Mouse (Mus musculus): ENCODE results near the gene Ephx4. TPM values are rescaled to one million over a fixed set of nuclear protein-coding genes. Genes with fewer than 3 reads are reported as not detected.

Ephx4 gene
- polyA plus RNA-seq, 1 experiment = 1.7 TPM

DNA sequence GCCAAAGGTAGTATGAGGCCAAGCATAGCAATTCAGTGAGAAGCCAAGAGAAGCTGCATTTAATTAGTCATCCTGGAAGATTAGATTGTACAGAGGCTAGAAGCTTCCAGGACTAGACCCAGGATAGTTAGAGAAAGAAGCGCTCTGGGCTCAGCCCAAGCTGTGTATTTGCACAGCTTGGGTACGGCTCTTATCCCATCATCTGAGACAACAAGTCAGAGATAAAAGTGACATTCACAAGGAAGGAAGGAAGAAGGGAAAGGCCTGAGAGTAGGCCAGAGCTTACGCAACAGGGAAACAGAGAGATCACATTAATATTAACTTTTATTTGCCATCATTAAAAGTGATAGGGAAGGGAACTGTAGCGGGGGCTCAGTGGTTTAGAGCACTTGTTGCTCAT, 45.4 kb downstream of the Ephx4 start:
- Histone ChIP-seq H3K9me3 (replicated peaks; ENCODE audit: control insufficient read depth, insufficient read depth, low read length, poor library complexity, severe bottlenecking) (no peaks in the 10 kb centered on the region), H3K4me3 (ENCODE audit: low read depth, low read length) (no peak overlapping the region), H3K4me1 (ENCODE audit: control insufficient read depth, insufficient read depth, low read length) (no peaks in the 10 kb centered on the region), H3K27me3 (ENCODE audit: control insufficient read depth, insufficient read depth, low read length, poor library complexity, severe bottlenecking) (no peaks in the 10 kb centered on the region), H3K27ac (ENCODE audit: insufficient read depth, low read length) (no peak overlapping the region), H3K36me3 (ENCODE audit: control insufficient read depth, insufficient read depth, low read length, poor library complexity, severe bottlenecking) (no peaks in the 10 kb centered on the region), H3K9ac (ENCODE audit: low read depth, poor library complexity, severe bottlenecking) (no peak overlapping the region)
- TF ChIP-seq CTCF (IDR thresholded peaks at IDR 0.05; ENCODE audit: low read depth, low read length) (no peak), EP300 (IDR thresholded peaks at IDR 0.05; ENCODE audit: insufficient read depth, low read depth, low read length) (no peak), POLR2A (IDR thresholded peaks at IDR 0.05; ENCODE audit: insufficient read depth, low read length) (no peak)

DNA sequence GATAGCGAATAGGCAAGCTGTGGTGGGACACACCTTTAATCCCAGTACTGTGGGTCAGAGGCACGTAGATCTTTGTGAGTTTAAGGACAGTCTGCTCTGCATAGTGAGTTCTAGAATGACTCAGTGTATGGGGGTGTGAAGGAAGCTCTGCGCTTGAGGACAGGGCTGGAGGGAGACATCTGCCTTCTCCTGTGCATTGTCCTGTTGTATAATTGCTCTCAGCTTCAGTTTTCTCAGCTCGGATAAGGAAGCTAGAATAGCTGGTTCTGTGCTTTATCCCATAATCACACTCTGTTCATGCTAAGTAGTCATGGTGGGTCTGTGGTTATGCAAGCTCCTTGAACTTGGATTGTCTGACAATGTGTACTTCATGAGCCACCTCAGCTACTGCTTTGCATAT, 46.2 kb downstream of the Ephx4 start:
- Histone ChIP-seq H3K27ac (ENCODE audit: insufficient read depth, low read length) (no peak overlapping the region), H3K4me1 (ENCODE audit: control insufficient read depth, insufficient read depth, low read length) (no peaks in the 10 kb centered on the region), H3K4me3 (ENCODE audit: low read depth, low read length) (no peak overlapping the region), H3K9me3 (replicated peaks; ENCODE audit: control insufficient read depth, insufficient read depth, low read length, poor library complexity, severe bottlenecking) (no peaks in the 10 kb centered on the region), H3K36me3 (ENCODE audit: control insufficient read depth, insufficient read depth, low read length, poor library complexity, severe bottlenecking) (no peaks in the 10 kb centered on the region), H3K9ac (ENCODE audit: low read depth, poor library complexity, severe bottlenecking) (no peak overlapping the region), H3K27me3 (ENCODE audit: control insufficient read depth, insufficient read depth, low read length, poor library complexity, severe bottlenecking) (no peaks in the 10 kb centered on the region)
- no peak for TF ChIP-seq POLR2A (IDR thresholded peaks at IDR 0.05; ENCODE audit: insufficient read depth, low read length)
- TF ChIP-seq EP300 (IDR thresholded peaks at IDR 0.05; ENCODE audit: insufficient read depth, low read depth, low read length) = no peak
- TF ChIP-seq CTCF (IDR thresholded peaks at IDR 0.05; ENCODE audit: low read depth, low read length) = no peak

GRCm38 (mm10) chr5:107449620-107450019, 47.1 kb downstream of the Ephx4 start:
- no peak overlapping the region for H3K4me3 ChIP-seq (ENCODE audit: low read depth, low read length)
- TF ChIP-seq EP300 (IDR thresholded peaks at IDR 0.05; ENCODE audit: insufficient read depth, low read depth, low read length) (no peak), CTCF (IDR thresholded peaks at IDR 0.05; ENCODE audit: low read depth, low read length) (no peak), POLR2A (IDR thresholded peaks at IDR 0.05; ENCODE audit: insufficient read depth, low read length) (no peak)
- no peaks in the 10 kb centered on the region for H3K4me1 ChIP-seq (ENCODE audit: control insufficient read depth, insufficient read depth, low read length)

GRCm38 (mm10) chr5:107450299-107450698, 47.8 kb downstream of the Ephx4 start:
- TF ChIP-seq POLR2A (IDR thresholded peaks at IDR 0.05; ENCODE audit: insufficient read depth, low read length) (no peak), EP300 (IDR thresholded peaks at IDR 0.05; ENCODE audit: insufficient read depth, low read depth, low read length) (no peak), CTCF (IDR thresholded peaks at IDR 0.05; ENCODE audit: low read depth, low read length) (no peak)
- Histone ChIP-seq H3K27ac (ENCODE audit: insufficient read depth, low read length) (no peak overlapping the region), H3K36me3 (ENCODE audit: control insufficient read depth, insufficient read depth, low read length, poor library complexity, severe bottlenecking) (no peaks in the 10 kb centered on the region), H3K4me1 (ENCODE audit: control insufficient read depth, insufficient read depth, low read length) (no peaks in the 10 kb centered on the region), H3K4me3 (ENCODE audit: low read depth, low read length) (no peak overlapping the region), H3K9me3 (replicated peaks; ENCODE audit: control insufficient read depth, insufficient read depth, low read length, poor library complexity, severe bottlenecking) (no peaks in the 10 kb centered on the region), H3K9ac (ENCODE audit: low read depth, poor library complexity, severe bottlenecking) (no peak overlapping the region), H3K27me3 (ENCODE audit: control insufficient read depth, insufficient read depth, low read length, poor library complexity, severe bottlenecking) (no peaks in the 10 kb centered on the region)

More at GRCm38 (mm10) chr5:107449620-107450019, 47.1 kb downstream of the Ephx4 start:
- H3K27ac ChIP-seq (ENCODE audit: insufficient read depth, low read length) = no peak overlapping the region
- H3K9me3 ChIP-seq (replicated peaks; ENCODE audit: control insufficient read depth, insufficient read depth, low read length, poor library complexity, severe bottlenecking) = no peaks in the 10 kb centered on the region
- H3K27me3 ChIP-seq (ENCODE audit: control insufficient read depth, insufficient read depth, low read length, poor library complexity, severe bottlenecking) = no peaks in the 10 kb centered on the region
- H3K36me3 ChIP-seq (ENCODE audit: control insufficient read depth, insufficient read depth, low read length, poor library complexity, severe bottlenecking) = no peaks in the 10 kb centered on the region
- H3K9ac ChIP-seq (ENCODE audit: low read depth, poor library complexity, severe bottlenecking) = no peak overlapping the region

GRCm38 (mm10) chr5:107462147-107463076, 59.9 kb downstream of the Ephx4 start:
- Histone ChIP-seq H3K36me3 (ENCODE audit: control insufficient read depth, insufficient read depth, low read length, poor library complexity, severe bottlenecking) (no peaks in the 10 kb centered on the region), H3K4me3 (ENCODE audit: low read depth, low read length) (no peak overlapping the region), H3K27ac (ENCODE audit: insufficient read depth, low read length) (no peak overlapping the region), H3K27me3 (ENCODE audit: control insufficient read depth, insufficient read depth, low read length, poor library complexity, severe bottlenecking) (no peaks in the 10 kb centered on the region), H3K4me1 (ENCODE audit: control insufficient read depth, insufficient read depth, low read length) (no peaks in the 10 kb centered on the region), H3K9me3 (replicated peaks; ENCODE audit: control insufficient read depth, insufficient read depth, low read length, poor library complexity, severe bottlenecking) (no peaks in the 10 kb centered on the region), H3K9ac (ENCODE audit: low read depth, poor library complexity, severe bottlenecking) (no peak overlapping the region)
- TF ChIP-seq CTCF (IDR thresholded peaks at IDR 0.05; ENCODE audit: low read depth, low read length) = no peak
- TF ChIP-seq EP300 (IDR thresholded peaks at IDR 0.05; ENCODE audit: insufficient read depth, low read depth, low read length) = no peak
- TF ChIP-seq POLR2A (IDR thresholded peaks at IDR 0.05; ENCODE audit: insufficient read depth, low read length) = no peak

GRCm38 (mm10) chr5:107466501-107466900, 64.0 kb downstream of the Ephx4 start:
- Histone ChIP-seq H3K27me3 (ENCODE audit: control insufficient read depth, insufficient read depth, low read length, poor library complexity, severe bottlenecking) (no peaks in the 10 kb centered on the region), H3K27ac (ENCODE audit: insufficient read depth, low read length) (no peak overlapping the region), H3K4me1 (ENCODE audit: control insufficient read depth, insufficient read depth, low read length) (no peaks in the 10 kb centered on the region), H3K9me3 (replicated peaks; ENCODE audit: control insufficient read depth, insufficient read depth, low read length, poor library complexity, severe bottlenecking) (no peaks in the 10 kb centered on the region), H3K9ac (ENCODE audit: low read depth, poor library complexity, severe bottlenecking) (no peak overlapping the region), H3K4me3 (ENCODE audit: low read depth, low read length) (no peak overlapping the region), H3K36me3 (ENCODE audit: control insufficient read depth, insufficient read depth, low read length, poor library complexity, severe bottlenecking) (no peaks in the 10 kb centered on the region)
- TF ChIP-seq CTCF (IDR thresholded peaks at IDR 0.05; ENCODE audit: low read depth, low read length) (no peak), POLR2A (IDR thresholded peaks at IDR 0.05; ENCODE audit: insufficient read depth, low read length) (no peak), EP300 (IDR thresholded peaks at IDR 0.05; ENCODE audit: insufficient read depth, low read depth, low read length) (no peak)
